Mouse (Mus musculus): ENCODE measurements around the gene Lrrc25. TPM values are rescaled to one million over a fixed set of nuclear protein-coding genes. Genes with fewer than 3 reads are reported as not detected.

Lrrc25 gene
- polyA plus RNA-seq, 1 experiment: 9.6 TPM

DNA sequence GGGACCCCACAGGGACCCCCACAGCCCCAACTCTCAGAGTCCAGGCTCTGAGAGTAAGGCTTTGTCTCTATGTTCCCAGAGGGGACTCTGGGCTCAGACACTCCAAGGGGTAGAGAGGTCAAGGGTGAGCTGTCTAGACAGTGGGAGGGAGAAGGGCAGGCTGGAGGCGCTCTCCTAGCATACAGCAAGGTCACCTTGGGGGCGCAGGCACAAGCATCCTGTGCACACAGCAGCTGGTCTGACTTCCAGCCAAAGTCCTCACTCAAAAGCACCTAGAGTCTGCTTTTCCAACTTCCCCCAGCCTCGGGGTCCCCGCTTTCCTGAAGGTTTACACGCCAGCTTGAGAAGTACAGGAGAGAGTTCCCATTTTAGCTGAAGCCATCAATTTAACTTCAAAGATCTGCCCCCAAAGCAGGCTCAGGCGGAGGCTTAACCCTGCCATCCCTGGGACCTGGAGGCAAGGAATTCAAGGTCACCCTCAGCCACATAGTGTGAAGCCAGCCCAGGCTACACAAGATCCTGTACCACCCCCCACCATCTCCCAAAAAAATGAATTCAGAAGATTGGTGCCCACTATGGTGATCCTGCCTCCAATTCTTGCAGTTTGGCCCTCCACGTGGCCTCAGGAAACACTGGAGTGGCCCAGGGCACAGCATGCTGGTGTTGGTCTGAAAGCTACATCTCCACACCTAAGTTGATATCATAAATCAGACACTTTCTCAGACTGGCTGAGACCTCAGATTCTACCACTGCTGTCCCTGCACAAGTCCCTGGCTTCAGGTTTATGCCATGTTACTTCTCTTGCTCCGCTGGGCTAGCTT, 31.6 kb downstream of the Lrrc25 start:
- no peak for DNase-seq (ENCODE audit: low read depth)

DNA sequence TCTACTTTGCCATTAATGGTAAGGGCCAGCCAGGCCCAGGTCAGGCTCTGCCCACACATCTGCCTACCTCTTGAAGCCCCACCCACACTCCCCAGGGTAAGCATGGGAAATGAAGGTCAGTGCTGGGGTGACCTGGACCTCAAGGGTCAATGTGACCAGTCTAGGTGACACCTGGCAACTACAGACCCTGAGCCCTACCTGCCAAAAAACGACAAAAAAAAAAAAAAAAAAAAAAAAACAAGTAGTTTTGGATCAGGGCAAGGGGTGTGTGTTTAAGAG, 32.1 kb downstream of the Lrrc25 start:
- no peak for DNase-seq (ENCODE audit: low read depth)

DNA sequence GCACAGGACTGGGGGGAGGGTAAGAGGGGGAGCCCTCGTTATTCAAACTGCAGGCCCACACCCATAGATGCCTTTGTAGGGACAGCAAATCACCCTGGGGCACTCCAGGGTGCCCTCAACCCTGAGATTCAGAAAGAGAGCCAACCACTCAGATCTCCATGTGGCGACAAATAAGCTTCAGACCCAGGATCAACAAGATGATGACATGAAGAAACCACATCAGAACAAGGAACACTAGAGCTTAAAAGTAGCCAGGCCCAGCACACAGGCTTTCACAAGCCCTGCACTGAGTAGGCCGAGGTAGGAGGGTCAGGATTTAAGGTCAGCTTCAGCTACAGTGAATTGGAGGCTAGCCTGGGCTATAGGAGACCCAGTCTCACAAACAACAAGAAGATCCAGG, 33.0 kb downstream of the Lrrc25 start:
- no peak for DNase-seq (ENCODE audit: low read depth)

DNA sequence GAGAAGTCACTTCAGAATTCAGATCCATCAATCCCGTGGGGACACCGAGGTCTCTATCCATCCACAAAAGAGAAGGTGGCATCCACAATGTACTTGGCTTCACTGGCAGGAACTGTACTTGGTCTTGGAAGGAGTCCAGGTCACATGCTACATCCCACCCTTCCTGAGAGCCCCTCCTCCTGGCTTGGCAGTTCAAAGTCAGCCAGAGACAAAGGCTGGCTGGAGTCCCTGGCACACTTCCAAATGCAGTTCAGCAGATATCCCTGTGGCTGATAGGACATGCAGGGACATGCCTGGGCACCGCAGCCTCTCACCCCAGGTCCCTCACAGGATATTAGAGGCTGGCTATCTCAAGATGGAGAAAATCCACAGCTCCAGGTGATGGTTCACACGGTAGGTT, 33.4 kb downstream of the Lrrc25 start:
- DNase-seq (ENCODE audit: low read depth): no peak

DNA sequence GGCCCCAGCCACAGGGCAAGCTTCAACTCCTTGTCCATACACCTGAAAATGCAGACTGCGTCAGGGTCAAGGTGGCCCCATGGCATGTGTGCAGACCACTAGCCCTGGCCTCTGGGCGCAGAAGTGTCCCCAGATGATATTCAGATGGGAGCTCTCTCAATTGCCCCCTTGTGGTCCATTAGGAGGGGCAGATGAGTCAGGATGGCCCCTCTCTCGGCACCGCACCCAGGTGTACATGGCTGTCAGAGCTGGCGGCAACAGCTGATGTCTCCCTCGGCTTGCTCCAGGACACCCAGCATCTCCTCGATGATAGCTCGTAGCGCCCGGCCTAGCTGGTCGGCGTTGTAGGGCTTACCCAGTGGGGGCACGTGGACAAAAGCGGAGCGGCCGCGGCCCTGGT, 34.4 kb downstream of the Lrrc25 start:
- DNase-seq (ENCODE audit: low read depth): no peak

DNA sequence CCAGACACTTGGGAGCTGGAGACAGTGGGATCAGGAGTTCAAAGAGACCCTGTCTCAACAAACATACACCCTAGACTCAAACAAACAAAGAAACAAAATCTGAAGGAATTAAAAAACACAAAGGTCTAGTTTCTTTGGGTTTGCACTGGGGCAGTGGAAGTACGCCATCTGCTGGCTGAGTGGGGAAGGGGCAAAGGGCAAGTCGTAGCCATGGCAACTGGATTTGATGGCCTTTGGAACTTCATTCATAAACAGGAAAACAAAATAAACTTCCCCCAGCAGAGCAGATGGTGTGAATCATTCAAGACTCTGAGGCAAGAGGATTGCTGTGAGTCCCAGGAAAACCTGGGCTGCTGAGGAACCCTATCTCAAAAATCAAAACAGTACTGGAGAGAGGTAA, 37.3 kb downstream of the Lrrc25 start:
- DNase-seq (ENCODE audit: low read depth): no peak

DNA sequence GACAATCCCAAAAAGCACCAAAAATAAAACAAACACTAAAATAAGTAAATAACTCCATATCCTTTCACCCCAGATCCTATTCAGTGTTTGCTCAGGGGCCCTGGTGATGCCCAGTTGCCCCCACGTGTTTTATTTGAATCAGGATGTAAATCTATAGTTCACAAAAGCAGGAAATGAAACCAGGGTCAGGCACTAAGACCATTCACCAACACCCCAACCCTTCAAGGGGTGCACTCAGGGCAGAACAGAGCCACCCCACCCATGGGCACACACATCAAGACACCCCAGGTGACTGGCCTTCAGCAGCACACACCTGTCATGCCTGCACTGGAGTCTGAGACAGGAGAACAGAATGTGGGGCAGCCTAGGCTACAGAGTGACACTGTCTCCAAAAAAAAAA, 38.2 kb downstream of the Lrrc25 start:
- no peak for DNase-seq (ENCODE audit: low read depth)

DNA sequence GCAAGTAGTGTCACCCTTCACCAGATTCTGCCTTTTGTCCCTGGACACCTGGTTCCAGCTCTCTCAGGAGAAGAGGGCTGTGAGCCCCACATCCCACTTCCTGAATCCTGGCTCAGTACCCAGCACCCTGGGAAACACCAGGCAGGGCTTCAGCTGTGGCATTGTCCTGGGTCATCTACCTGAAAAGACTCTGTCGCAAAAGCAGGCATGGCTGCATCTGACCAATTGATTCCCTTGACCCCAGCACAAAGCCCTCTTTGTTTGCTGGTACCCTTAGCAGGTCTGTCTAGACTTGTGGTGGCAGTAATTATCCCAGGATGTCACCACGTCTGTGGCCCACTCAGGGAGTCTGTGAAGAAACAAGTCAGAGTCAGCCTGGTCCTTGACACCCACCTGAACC, 39.5 kb downstream of the Lrrc25 start:
- DNase-seq (ENCODE audit: low read depth): no peak

DNA sequence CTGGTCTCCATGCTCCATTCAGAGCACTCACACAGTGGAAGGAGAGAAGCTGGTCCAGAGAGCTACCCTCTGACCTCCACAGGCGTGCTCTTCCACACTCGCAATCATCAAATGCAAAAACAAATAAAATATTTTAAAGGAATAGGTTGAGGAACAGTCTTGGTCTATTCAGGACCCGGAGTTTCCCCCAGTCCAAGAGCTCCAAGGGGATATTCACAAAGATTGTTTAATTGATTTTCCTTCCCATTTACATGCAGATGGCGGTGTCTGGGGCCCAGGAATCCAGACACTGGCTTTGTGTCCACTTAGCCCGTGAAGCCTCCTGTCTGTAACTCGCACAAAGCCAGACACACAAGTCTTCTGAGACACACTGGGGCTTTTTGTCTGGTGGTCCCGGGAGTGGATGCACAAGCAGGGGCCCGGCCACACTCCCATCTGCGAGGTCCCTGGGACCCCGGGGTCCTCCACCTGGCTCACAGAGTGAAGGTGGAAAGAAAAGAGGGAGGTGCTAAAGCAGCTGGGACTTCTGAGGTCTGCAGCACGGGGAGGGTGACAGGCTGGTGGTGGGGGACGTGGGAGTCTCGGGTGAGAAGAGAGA, 40.3 kb downstream of the Lrrc25 start:
- DNase-seq (ENCODE audit: low read depth): no peak

DNA sequence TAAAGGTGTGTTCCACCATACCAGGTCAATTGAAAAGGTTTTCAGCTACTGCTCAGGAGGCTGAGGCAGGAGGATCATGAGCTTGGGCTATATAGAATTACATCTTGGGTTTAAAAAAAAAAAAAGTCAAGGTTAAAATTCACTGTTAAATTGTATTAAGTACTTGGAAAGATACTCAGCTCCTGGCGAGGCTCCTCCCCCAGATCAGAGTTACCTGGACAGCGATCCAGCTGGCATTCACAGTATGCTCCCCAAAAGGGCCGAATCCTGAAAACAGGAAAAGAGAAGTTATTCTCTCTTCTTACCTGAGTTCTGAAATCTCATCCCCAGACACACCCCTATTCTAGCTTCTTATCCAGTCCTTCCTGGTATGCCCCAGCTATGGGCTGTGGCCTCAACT, 41.3 kb downstream of the Lrrc25 start:
- DNase-seq (ENCODE audit: low read depth): no peak

DNA sequence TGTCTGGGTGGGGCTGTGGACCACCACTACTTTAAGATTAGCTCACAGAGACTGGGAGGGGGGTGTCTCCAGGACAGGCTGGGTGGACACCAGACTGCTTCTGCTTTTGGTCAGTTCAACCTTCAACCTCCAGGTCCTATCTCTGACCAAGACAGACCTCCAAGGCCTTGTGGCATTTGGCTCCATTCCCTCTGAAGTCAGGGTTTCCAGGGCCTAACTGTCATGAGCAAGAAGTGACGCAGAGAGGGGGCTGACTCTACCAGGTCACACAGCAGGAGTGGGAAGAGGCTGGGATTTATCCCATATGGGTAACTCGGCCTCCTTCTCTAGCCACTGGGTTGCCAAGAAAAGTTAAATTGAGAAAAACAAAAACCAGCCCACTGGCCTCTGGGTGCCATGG, 41.8 kb downstream of the Lrrc25 start:
- DNase-seq (ENCODE audit: low read depth): no peak

DNA sequence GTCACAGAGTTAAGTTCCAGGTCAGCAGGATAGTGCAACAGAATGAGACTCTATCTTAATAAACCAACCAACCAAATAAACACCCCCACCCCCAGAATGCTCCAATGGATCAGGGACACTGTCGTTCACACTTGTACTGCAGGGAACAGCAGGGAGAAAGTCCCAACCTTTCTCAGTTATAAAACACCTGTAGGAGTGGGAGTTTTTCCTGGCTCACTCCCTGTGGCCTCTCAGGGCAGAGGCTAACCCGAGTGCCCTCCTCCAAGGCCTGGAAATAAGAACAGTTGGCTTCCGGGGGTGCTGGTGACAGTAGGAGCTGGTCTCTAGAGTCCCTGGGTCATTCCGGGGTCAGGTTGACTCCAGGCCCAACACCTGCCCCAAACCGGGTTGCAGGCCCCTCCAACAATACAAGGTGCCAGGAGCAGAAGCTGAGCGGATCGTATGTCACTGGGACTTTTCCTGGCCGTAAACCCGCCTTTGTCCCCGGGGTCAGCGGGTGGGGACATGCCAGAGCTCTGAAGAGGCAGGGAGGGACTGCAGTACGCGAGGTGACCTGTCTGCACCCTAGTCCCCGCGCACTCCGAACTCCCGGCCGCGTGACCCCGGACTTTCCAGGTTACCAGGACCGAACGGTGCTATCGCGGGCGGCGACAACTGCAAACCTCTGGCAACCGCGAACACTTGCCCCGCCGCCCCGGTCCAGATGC, 43.1 kb downstream of the Lrrc25 start:
- no peak for DNase-seq (ENCODE audit: low read depth)

DNA sequence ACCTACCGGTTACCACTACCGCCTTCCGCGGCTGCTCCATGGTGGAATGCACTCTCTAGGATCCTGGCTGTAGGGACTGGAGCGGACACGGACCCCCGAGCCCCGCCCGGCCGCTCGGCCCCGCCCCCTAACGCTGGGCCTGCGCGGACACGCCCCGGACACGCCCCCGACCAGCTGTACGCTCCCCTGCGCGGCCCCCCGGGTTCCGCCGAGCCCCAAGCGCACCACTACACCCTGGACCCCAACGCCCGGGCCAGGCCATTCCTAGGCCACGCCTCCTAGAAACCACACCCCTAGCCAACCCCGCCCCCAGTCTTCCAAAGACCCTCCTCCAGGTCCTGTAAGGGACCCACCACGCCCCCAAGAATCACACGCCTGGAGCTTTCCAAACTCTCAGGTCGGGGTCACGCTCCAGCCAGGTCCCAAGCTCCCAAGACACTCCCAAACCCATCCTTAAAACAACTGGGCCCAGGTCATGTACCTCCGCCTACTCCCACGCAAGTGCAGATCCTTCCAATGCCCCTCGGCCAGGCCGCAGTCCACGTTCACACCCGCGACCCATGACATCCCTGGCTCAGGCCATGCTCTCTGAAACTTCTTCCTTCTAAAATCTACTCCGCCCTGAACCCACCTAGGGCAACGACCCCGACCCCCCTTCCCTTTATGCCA, 43.8 kb downstream of the Lrrc25 start:
- no peak for DNase-seq (ENCODE audit: low read depth)

DNA sequence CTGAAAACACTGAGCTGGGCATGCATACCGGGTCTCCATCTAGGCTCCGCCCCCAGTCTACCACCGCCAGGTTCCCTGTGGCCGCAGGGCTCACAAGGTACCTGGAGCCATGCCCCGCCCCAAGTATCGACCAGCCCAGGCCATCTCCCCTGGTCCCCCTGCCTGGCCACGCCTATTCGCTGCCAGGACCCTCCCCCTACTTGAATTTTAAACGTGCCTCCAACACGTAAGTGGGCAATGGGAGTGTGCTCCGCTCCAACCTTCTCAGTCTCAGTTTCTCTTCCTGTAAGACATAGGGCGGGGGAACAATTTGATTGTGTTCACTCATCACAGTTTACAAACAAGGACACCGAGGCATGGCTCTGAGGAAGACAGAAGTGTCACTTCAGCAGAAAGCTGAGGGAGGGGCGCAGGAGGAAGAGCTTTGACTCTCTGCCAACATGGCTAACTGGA, 44.3 kb downstream of the Lrrc25 start, which contains the start of gene Pgpep1:
TSS of gene Pgpep1 (minus strand) at position 116 of the 453 bp plus-strand sequence.
- DNase-seq (ENCODE audit: low read depth): no peak

DNA sequence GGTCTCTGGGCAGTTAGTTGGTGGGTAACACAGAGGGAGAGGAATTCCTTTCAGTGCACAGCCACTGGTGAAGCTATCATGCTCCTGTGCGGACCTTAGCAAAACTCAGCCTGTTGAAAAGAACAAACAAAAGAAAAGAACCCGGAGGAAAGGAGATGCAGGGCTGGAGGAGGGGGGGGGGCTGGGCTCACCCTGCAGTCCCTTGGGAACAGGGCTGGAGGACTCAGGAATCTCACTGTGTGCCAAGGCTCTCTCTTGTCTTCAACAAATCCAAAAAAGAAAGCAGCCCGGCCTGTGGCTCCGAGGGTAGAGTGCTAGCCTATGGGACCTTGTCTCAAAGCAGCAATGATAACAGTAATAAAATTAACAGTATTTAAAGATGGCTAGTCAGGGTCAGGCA, 47.7 kb downstream of the Lrrc25 start:
- no peak for DNase-seq (ENCODE audit: low read depth)

DNA sequence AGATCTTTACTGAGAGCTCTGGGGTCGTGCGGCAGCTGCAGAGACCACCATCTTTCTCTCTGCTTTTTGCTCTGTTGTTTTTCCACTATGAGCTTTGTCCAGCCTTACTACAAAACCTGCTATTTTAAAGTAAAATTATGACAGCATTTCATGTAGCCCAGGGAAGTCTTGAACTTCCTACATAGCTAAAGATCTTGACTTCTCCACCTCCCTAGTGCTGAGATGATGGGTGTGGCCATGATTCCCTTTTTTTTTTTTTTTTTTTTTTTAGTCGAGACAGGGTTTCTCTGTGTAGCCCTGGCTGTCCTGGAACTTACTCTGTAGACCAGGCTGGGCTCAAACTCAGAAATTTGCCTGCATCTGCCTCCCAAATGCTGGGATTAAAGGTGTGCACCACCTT, 48.7 kb downstream of the Lrrc25 start:
- no peak for DNase-seq (ENCODE audit: low read depth)

DNA sequence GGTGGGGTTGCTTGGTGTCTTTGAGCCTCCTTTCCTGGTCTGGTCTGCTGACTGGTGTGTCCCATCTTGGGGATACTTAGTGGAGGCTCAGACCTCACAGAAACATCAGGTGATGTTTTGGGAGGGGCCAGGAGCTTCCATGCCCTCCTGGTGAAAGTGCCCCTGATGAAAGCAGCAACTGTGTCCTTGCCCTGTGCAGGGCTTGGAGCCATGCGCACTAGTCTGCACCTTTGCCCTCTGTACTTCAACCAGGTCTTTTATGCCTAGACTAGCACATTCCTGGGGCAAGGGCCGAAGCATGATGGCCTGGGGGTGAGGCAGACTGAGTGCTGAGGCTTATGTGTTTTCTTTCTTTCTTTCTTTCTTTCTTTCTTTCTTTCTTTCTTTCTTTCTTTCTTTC, 49.6 kb downstream of the Lrrc25 start:
- DNase-seq (ENCODE audit: low read depth): no peak

DNA sequence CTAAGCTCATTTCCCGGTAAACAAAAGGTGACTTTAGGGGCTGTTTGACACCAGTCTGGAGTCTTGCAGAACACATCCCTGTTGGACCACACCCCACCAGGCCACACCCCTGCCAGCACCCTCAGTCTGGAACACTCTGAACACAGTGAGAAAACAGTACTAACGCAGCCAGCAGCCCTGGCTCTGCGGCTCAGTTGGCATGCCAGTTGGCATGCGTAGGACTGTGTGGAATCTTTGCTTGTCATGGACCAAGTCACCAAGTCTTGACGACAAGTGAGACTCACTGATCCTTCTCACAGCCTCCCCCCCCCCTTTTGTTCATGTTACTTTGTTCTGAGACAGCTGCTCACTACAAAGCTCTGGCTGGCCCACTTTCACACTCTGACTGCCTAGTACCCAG, 51.1 kb downstream of the Lrrc25 start:
- no peak for DNase-seq (ENCODE audit: low read depth)
